Mouse (Mus musculus) kidney, embryonic 16.5 days (tissue): ENCODE measurements at regions not wholly inside any gene's neighbourhood (a gene's known extent, or its start where the extent isn't known, plus 50 kb on each side); places are given as distances from the start of the nearest gene placed in this dataset.
"Not testable (repeated sequence)": the region's sequence is repeated elsewhere in the genome, so short reads cannot be mapped to it uniquely, and the experiment has no call there.

Source experiments
- ATAC-seq: fragments of 200-750 bp; cut with Nextera tagmentation; 2 replicates; pipeline ENCODE4 v1.8.0; 2017; ENCODE audit warnings: moderate TSS enrichment; ENCODE audit not compliant: low FRiP score, low TSS enrichment
- H3K27ac ChIP-seq: fragments of 300-500 bp; sonication (generic); 2 replicates; pipeline ENCODE4 v1.5.1; 2014; ENCODE audit warnings: low read length
- H3K27me3 ChIP-seq: fragments of 300-500 bp; sonication (generic); 2 replicates; pipeline ENCODE4 v1.6.1; 2014; ENCODE audit warnings: low read length, control low read depth, mixed read lengths; ENCODE audit not compliant: insufficient read depth
- H3K36me3 ChIP-seq: fragments of 300-500 bp; sonication (generic); 2 replicates; pipeline ENCODE4 v1.6.1; 2014; ENCODE audit warnings: low read length, control low read depth, mixed read lengths; ENCODE audit not compliant: insufficient read depth
- H3K4me1 ChIP-seq: fragments of 300-500 bp; sonication (generic); 2 replicates; pipeline ENCODE4 v1.6.1; 2014; ENCODE audit warnings: low read length, control low read depth, mixed read lengths; ENCODE audit not compliant: insufficient read depth
- H3K4me2 ChIP-seq: fragments of 300-500 bp; sonication (generic); replicated peaks from 2 replicates; pipeline ENCODE4 v1.6.1; 2014; ENCODE audit warnings: low read depth, low read length
- H3K4me3 ChIP-seq: fragments of 300-500 bp; sonication (generic); 2 replicates; pipeline ENCODE4 v1.5.1; 2014; ENCODE audit warnings: mild to moderate bottlenecking, low read length
- H3K9ac ChIP-seq: fragments of 300-500 bp; sonication (generic); replicated peaks from 2 replicates; pipeline ENCODE4 v1.6.1; 2014; ENCODE audit warnings: low read length
- H3K9me3 ChIP-seq: fragments of 300-500 bp; sonication (generic); 2 replicates; pipeline ENCODE4 v1.6.1; 2016; ENCODE audit warnings: low read length, control low read depth
- WGBS: fragments of 180-500 bp; shearing (Covaris S2); extraction: QIAGEN DNeasy Blood & Tissue Kit; methylation state at CpG from one replicate; pipeline ENCODE4 v1.1.7; 2014; 5-methylcytosine and 5-hydroxymethylcytosine counted together

DNA sequence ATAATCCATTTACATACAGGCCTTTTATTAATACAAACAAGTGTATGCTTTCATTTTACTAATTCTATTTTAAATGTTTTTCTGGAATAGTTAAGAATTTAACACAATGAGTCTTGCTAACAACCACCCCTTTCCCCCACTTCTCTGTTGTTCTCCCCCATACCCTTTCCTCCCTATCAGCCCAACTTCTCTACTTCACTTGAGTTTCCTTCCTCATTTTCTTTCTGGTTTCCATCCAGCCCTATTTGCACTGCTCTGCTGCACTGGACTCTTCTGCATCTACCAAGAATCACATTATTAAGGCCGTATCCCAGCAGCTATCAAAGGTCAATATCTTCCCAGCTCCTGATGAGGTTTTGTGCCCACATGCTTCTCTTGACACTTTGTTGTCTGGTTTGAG lies 145.9 kb downstream of the Fam174a start:
- Histone ChIP-seq H3K4me2 (no peak overlapping the region), H3K9ac (no peak overlapping the region), H3K36me3 (no peaks in the 10 kb centered on the region), H3K27ac (no peak overlapping the region), H3K27me3 (no peaks in the 10 kb centered on the region), H3K9me3 (peaks cover 2% of the 10 kb centered on the region), H3K4me3 (no peak overlapping the region), H3K4me1 (no peaks in the 10 kb centered on the region)
- ATAC-seq, result no peak
- WGBS, result 74% methylated on average over 1 of the region's 1 CpGs

DNA sequence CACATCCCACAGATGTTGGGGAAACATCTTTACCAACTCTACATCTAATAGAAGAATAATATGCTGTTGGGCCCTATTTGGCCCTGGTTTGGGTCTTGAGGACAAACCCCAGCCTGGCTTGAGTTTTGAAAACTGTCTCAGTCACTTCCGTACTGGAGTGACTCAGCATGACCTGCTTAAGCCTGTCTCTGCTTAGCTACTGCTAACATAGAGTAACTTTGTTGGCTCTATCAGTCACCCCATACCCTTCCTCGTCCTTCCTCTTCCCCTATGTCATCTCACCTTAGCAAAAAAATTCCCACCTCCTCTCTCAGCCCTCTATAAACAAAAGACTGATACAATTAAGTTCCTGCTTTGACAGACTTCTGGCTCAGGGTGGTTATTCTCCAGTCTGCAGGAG lies 154.7 kb downstream of the Fam174a start:
- Histone ChIP-seq H3K27me3 (no peaks in the 10 kb centered on the region), H3K36me3 (no peaks in the 10 kb centered on the region), H3K4me2 (no peak overlapping the region), H3K4me3 (no peak overlapping the region), H3K9ac (no peak overlapping the region), H3K4me1 (no peaks in the 10 kb centered on the region), H3K27ac (no peak overlapping the region), H3K9me3 (no peaks in the 10 kb centered on the region)
- WGBS, result 50% methylated on average over 2 of the region's 2 CpGs
- no peak for ATAC-seq

DNA sequence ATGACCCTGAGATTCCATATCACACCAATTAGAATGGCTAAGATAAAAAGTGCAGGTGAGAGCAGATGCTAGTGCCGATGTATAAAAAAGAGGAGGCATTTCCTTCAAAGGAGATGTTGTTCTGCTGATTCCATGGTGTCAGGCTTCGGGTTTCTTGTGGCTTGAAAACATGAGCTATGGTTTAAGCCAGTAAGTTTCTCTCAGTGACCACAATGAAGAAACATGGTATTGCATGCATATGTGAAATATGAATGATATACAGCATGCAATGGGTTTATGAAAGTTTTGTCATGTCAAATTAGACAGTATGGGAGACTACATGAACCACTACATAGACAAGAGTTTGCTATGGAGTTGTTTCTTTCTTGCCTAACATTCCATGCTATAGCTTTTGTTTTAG lies 155.3 kb downstream of the Fam174a start:
- Histone ChIP-seq H3K4me3 (no peak overlapping the region), H3K27ac (no peak overlapping the region), H3K4me1 (no peaks in the 10 kb centered on the region), H3K27me3 (no peaks in the 10 kb centered on the region), H3K4me2 (no peak overlapping the region), H3K9ac (no peak overlapping the region), H3K36me3 (no peaks in the 10 kb centered on the region), H3K9me3 (no peaks in the 10 kb centered on the region)
- no peak for ATAC-seq
- WGBS, result 82% methylated on average over 2 of the region's 2 CpGs

DNA sequence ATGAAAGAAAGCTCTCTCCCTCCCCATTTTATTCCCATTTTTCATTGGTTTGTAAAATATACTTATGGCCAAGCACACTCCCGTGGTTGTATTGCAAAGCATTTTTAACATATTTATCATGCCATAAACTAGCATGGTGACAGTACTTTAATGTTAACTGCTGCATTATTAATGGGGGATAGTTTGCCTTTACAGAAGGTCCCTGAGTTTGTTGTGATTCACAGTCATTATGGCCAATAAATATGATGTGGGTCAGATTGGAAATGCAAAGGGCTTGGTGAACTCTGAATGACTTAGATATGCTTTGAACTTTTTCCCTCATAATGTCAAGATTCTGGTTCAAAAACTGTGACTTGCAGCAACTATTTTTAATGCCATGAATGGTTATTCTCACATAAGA lies 157.1 kb downstream of the Fam174a start:
- ATAC-seq, result peak; percentile 67; the same call in 1 of the 2 replicates
- H3K9ac ChIP-seq, result no peak overlapping the region
- H3K27me3 ChIP-seq, result no peaks in the 10 kb centered on the region
- no peak overlapping the region for H3K4me3 ChIP-seq
- H3K27ac ChIP-seq, result no peak overlapping the region
- H3K9me3 ChIP-seq, result no peaks in the 10 kb centered on the region
- H3K36me3 ChIP-seq, result no peaks in the 10 kb centered on the region
- H3K4me1 ChIP-seq, result no peaks in the 10 kb centered on the region
- 38% methylated on average over 1 of the region's 1 CpGs for WGBS
- no peak overlapping the region for H3K4me2 ChIP-seq

DNA sequence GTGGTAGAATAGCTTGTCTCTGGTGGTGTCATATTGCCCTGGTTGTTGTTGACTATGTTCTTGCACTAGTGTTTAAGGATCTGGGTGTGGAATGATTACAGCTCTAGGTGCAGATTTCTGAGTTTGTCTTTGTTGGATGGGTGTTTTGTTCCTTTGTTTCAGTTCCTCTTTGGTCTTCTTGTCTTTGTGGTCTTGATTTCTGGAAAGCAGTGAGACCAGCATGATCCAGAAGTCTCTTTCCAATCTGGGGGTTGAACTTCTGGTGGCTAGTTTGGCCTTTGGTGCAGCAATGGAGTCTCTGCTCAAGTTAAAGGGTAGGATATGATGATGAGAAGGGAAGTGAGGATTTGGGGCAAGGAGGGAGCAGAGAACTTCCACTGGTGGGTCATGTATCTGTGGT lies 174.4 kb downstream of the St8sia4 start:
- H3K4me2 ChIP-seq, result no peak overlapping the region
- no peak overlapping the region for H3K9ac ChIP-seq
- H3K4me3 ChIP-seq, result no peak overlapping the region
- H3K36me3 ChIP-seq, result no peaks in the 10 kb centered on the region
- no peaks in the 10 kb centered on the region for H3K4me1 ChIP-seq
- no peaks in the 10 kb centered on the region for H3K9me3 ChIP-seq
- H3K27ac ChIP-seq, result no peak overlapping the region
- no peak for ATAC-seq
- no peaks in the 10 kb centered on the region for H3K27me3 ChIP-seq

DNA sequence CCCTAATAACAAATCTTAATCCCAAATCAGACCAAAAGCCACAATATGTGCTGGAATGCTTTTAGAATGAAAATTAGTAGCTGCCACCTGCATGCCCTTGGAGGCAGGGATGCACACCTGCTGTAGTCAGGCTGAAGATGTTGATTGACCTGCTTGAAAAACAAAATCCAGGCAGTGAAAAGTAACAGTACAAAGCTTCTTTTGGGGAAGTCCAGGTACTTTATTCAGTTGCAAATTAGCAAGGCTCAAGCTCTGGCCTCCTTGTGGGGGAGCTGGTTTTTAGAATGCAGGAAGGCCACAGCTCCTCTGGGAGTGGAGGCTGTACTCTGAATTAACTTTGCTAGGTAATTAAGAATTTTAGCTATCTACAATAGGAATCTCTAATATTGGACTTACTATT lies 166.7 kb downstream of the St8sia4 start:
- not testable (repeated sequence) for H3K9me3 ChIP-seq, ATAC-seq

DNA sequence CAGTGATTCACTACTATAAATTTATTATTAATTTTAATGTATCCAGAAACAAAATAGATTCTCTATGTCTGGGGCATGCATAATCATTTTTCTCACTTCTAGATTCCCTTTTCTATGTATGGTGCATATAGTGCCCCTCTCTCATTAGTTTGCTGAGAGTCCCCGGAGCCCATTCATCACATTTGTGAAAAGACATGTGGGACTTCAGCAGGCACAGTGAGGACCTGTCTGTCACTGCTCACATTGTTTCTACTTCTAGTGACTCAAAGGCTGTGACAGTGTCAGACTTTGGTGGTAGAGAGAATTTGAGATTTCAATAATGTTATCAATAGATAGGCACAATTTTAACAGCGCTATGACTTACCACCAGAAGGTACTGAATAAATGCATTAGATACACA lies 158.7 kb downstream of the St8sia4 start:
- WGBS, result 97% methylated on average over 2 of the region's 2 CpGs

More for the DNA sequence above, 166.7 kb downstream of the St8sia4 start:
- not testable (repeated sequence) for H3K4me3 ChIP-seq, H3K4me2 ChIP-seq, H3K9ac ChIP-seq, H3K27me3 ChIP-seq, H3K27ac ChIP-seq, H3K36me3 ChIP-seq, H3K4me1 ChIP-seq

DNA sequence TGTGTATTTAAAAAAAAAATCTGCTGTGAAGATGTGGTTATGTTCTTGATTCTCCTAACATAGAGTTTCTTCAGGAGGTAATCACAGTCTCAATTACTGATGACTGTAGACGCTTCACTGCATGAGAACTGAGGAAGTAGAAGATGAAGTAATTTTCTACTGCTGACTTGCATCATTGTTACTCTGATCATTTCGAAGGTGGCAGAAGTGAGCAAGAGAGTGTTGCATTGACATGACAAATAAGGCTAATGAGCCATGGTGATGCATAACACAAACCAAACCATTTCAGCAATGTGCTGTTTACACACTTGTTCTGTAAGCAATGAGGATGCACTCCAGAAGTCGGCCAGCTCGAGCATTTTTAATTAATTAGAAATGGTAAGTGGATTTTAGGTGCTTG lies 138.6 kb downstream of the St8sia4 start:
- Histone ChIP-seq H3K27me3 (no peaks in the 10 kb centered on the region), H3K27ac (no peak overlapping the region), H3K4me1 (no peaks in the 10 kb centered on the region), H3K9me3 (no peaks in the 10 kb centered on the region), H3K36me3 (no peaks in the 10 kb centered on the region), H3K4me3 (no peak overlapping the region), H3K9ac (no peak overlapping the region), H3K4me2 (no peak overlapping the region)
- no peak for ATAC-seq
- WGBS, result 74% methylated on average over 4 of the region's 4 CpGs

More for the DNA sequence above, 158.7 kb downstream of the St8sia4 start:
- H3K27me3 ChIP-seq, result no peaks in the 10 kb centered on the region
- H3K4me1 ChIP-seq, result no peaks in the 10 kb centered on the region
- H3K27ac ChIP-seq, result no peak overlapping the region
- no peak overlapping the region for H3K4me3 ChIP-seq
- no peak overlapping the region for H3K9ac ChIP-seq
- H3K36me3 ChIP-seq, result no peaks in the 10 kb centered on the region
- no peak overlapping the region for H3K4me2 ChIP-seq
- H3K9me3 ChIP-seq, result peaks cover 3% of the 10 kb centered on the region; the same call in 1 of the 2 replicates
- no peak for ATAC-seq

DNA sequence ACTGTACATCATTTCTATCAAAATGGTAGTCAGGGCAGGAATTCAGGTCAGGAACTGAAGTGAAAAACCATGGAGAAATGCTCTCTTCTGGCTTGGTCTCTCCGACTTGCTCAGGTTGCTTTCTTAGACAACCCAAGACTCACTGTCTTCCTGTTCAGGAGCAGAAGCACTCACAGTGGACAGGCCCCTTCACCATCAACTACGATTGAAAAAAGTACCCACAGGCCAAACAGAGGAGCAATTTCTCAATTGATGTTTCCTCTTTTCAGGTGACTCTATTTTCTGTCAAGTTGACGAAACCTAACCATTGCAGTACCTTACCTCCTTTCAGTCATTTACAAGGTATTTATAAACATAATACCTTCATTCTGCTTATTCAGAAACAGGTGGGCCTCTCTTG lies 136.4 kb downstream of the St8sia4 start:
- WGBS, result 82% methylated on average over 3 of the region's 3 CpGs

More for the DNA sequence above, 136.4 kb downstream of the St8sia4 start:
- no peaks in the 10 kb centered on the region for H3K27me3 ChIP-seq
- H3K4me2 ChIP-seq, result no peak overlapping the region
- no peaks in the 10 kb centered on the region for H3K4me1 ChIP-seq
- no peak overlapping the region for H3K4me3 ChIP-seq
- no peaks in the 10 kb centered on the region for H3K36me3 ChIP-seq
- no peaks in the 10 kb centered on the region for H3K9me3 ChIP-seq
- ATAC-seq, result no peak
- no peak overlapping the region for H3K27ac ChIP-seq
- H3K9ac ChIP-seq, result no peak overlapping the region
